Mouse (Mus musculus) heart, adult 2 months (tissue): ENCODE data around the gene Cbs.

Experiments
- CTCF ChIP-seq: fragments of 200-600 bp; IDR thresholded peaks from 2 replicates; pipeline ENCODE4 v1.8.1; 2022; ENCODE audit warnings: antibody characterized with exemption, mild to moderate bottlenecking, moderate library complexity
- EP300 ChIP-seq: fragments of 200-500 bp; IDR thresholded peaks from 2 replicates; pipeline ENCODE4 v1.6.1; 2011; ENCODE audit warnings: low read depth, low read length, control low read depth; ENCODE audit not compliant: insufficient read depth
- POLR2A ChIP-seq: fragments of 200-500 bp; IDR thresholded peaks from 2 replicates; pipeline ENCODE4 v1.6.1; 2011; ENCODE audit warnings: mild to moderate bottlenecking, low read depth, low read length, control low read depth; ENCODE audit not compliant: insufficient read depth

DNA sequence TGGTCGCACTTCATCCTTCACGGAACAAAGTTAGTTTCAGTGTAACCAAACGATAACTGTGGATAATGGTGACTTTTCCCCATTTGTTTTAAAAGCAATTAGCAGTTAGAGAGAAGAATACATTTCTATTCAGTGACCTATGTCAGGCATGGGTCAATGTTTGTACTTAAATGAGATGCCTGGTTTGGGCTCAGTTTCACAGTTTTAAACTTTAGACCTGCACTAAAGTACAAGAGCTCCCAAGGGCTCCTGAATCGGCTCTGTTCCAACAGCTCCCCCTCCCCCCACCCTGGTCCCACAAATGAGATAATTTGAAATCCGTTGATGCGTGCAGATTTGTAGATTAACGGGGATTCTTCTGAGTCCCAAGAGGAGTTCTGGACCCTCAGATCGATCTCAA lies 34.7 kb upstream of the Cbs start:
- TF ChIP-seq CTCF (no peak), EP300 (no peak), POLR2A (no peak)
